Comparison of ENCODE assay signal across 8 mouse cellular contexts in the genomic region with DNA sequence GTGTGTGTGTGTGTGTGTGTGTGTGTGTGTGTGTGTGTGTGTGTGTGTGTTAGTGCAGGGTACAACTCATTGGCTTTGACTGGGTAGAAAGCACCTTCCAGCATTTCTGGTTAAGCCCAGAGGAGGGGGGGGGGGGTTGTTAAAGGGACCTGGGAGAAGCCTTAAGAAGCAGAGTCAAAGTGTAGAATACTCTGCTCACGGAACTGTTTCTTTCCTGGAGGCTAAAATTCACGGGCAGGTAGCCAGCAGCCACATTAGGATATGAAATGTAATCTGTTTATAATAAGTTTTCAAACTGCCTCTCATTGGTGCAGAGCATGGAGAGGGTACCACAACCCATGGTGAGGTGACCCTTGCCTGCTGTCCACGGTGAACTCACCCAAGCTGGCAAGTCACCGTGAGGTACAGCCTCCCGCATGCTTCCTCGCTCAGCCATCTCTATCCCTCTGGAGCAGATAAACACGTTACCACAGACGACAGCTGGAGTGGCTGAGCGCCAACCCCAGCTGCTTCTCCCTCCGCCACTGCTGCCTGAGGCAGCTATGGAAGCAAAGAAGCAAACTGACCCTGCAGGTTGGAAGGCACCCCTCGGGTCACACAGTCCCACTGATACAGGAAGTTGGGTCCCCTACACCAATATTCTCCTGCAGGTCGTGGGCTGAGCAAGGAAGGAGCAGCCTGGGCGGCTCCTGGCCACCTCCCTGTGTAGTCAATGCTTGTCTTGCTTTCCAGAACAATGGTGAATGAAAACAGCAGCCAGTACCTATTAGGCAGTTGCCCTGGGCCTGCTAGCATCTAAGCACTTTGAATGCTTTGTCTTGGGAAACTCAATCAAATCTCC.
A peak's percentile ranks its signal among the peaks of the same experiment; 100 is the strongest.
DNase-seq lines count a peak whose midpoint lies in the region.

No protein-coding gene starts in this region.

- DNase-seq in adrenal gland, postnatal 10 days, result peak; percentile 56
- DNase-seq in adrenal gland, postnatal 36 days, result no peak
- DNase-seq in urinary bladder, postnatal 14 days (ENCODE audit: low spot score), result peak; percentile 55
- no peak for DNase-seq in urinary bladder, adult 18-20 months (ENCODE audit: low spot score in 2 of 2)
- peak; percentile 81 for DNase-seq in heart, postnatal 4 days
- peak; percentile 62 for DNase-seq in lung, postnatal 14 days
- DNase-seq in cerebellum, adult 11-12 months, result no peak
- no peak for DNase-seq in thymus, postnatal 10 days (ENCODE audit: low spot score in 2 of 2)

Comparison
In these comparisons a context has a peak if more than half of its experiments do, and no peak if none do; other contexts are left out.
1. DNase-seq: peak in adrenal gland, postnatal 10 days (single experiment), urinary bladder, postnatal 14 days (single experiment), heart, postnatal 4 days (single experiment) and lung, postnatal 14 days (single experiment); none in adrenal gland, postnatal 36 days (0 of 2), urinary bladder, adult 18-20 months (0 of 2), cerebellum, adult 11-12 months (single experiment) and thymus, postnatal 10 days (0 of 2).